Mouse (Mus musculus) left cerebral cortex, postnatal 36 days (tissue): ENCODE results near the gene Mfap5. TPM values are rescaled to one million over a fixed set of nuclear protein-coding genes. Genes with fewer than 3 reads are reported as not detected.
A peak's percentile ranks its signal among the peaks of the same experiment; 100 is the strongest.
"Not testable (repeated sequence)": the region's sequence is repeated elsewhere in the genome, so short reads cannot be mapped to it uniquely, and the experiment has no call there.

ENCODE experiments used
- DNase-seq, 2 experiments: peaks; one replicate each; pipeline ENCODE4 v3.0.0; 2021 to 2022; ENCODE audit warnings: low spot score in 2 of 2, mixed read lengths in 1 of 2
- intact Hi-C: fragments of 180-260 bp; cut with DNase I; formaldehyde crosslinking; loops from one replicate; pipeline ENCODE4 v1.15.1; 2025
- total RNA-seq, 2 experiments: library from RNA; stranded (reverse); gene quantifications; 2 replicates each; pipeline ENCODE4 v1.2.3; 2021

Mfap5 gene
- total RNA-seq, 2 experiments from 2014 or later: not detected

- intact Hi-C loops: no loop called here
- no peak for DNase-seq
Measured at GRCm38 (mm10) chr6:122554102-122554501, 48.5 kb downstream of the Mfap5 start.

DNA sequence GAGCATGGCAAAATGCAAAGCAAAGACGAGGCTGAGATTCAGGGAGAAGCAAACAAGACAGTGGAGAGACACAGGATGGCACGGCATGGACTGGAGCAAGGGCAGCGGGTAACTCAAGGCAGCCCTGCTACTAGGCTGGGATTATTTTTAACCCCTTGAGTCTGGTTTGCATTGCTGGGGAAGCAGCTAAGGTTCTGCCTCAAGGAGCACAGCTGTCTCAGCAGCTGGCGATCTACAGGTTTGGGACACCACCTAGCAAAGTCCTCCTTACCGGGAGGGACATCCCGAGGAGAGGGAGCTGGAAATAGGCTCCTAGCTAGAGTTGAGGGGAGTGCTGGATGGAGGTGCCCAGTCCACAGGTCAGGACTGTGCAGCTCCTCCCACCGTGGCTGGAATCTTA lies 49.6 kb downstream of the Mfap5 start:
- no peak for DNase-seq
- intact Hi-C loops: no loop called here

- intact Hi-C loops: no loop called here
- peak; percentile 44 to 67 for DNase-seq
Measured at GRCm38 (mm10) chr6:122556959-122557561, 51.4 kb downstream of the Mfap5 start.

- intact Hi-C loops: loop anchor here (5.0 kb wide), 2 partner anchors 63 to 158 kb away; partner anchors contain the start of gene Rimklb
- peak; percentile 47 to 72 for DNase-seq
Measured at GRCm38 (mm10) chr6:122560427-122560826, 54.8 kb downstream of the Mfap5 start.

DNA sequence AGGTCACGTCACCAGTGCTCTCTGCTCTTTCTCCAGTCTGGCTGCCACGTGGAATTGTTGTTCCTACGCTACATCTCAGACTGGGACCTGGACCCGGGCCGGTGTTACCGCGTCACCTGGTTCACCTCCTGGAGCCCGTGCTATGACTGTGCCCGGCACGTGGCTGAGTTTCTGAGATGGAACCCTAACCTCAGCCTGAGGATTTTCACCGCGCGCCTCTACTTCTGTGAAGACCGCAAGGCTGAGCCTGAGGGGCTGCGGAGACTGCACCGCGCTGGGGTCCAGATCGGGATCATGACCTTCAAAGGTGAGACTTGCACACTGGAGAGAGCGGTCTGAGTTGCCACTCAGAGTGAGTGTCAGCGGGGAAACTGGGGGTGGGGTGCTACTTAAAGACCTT lies 55.4 kb downstream of the Mfap5 start:
- DNase-seq: no peak
- intact Hi-C loops: loop anchor here (5.0 kb wide), 2 partner anchors 64 to 159 kb away; partner anchors contain the start of gene Rimklb

- DNase-seq: peak; percentile 33 to 65
- intact Hi-C loops: loop anchor here (5.0 kb wide), 2 partner anchors 65 to 160 kb away; partner anchors contain the start of gene Rimklb
Measured at GRCm38 (mm10) chr6:122562463-122562862, 56.8 kb downstream of the Mfap5 start.

DNA sequence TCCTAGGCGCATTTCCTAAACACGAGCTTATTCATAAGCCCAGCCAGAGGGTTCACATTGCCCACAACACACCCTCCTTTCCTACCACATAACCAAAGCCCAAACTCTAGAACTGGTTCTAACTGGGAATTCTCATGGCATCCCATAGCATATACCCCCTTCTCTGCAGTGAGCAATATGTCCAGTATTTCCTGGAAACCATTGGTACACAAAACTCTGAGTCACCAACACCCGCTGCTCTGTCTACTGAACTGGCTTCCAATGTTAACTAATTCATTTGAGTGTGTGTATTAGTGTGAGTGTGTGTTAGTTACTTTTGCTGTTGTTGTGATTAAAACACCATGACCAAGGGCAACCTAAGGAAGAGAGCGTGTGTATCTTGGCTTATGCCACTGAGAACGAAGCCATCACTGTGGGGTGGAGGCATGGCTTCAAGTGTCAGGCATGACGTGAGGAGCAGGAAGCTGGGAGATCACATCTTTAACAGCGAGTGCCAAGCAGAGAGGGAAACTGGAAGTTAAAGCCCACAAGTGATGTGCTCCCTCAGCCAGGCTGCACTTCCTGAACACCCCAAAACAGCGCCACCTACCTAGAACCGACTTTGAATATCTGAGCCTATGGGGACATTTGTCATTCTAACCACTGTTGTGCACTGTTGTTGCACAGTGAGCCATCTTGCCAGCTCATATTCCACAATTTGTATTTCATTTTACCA lies 59.6 kb downstream of the Mfap5 start:
- no peak for DNase-seq
- intact Hi-C loops: no loop called here

DNA sequence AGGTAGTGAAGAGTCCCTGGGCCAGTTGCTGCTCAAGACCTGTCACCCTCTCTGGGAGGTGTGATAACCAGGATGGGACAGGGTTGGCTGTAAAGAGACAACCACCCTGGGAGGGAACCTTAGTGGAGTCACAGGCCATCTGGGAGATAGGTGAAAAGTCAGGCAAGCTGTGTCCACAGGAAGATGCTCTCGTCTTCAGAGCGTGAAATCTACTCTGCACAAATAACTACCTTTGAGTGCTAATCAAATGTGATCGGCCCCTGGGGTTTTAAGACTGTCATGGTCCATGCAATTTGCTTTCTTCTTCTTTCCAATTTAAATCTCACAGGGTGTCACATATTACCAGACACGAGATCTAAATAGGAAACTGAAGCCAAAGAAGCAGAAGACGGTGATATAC lies 63.5 kb downstream of the Mfap5 start:
- no peak for DNase-seq
- intact Hi-C loops: no loop called here

GRCm38 (mm10) chr6:122569762-122570161 lies 64.1 kb downstream of the Mfap5 start:
- intact Hi-C loops: no loop called here
- DNase-seq: no peak

GRCm38 (mm10) chr6:122570695-122571616 lies 65.3 kb downstream of the Mfap5 start:
- intact Hi-C loops: no loop called here
- DNase-seq: no peak

DNA sequence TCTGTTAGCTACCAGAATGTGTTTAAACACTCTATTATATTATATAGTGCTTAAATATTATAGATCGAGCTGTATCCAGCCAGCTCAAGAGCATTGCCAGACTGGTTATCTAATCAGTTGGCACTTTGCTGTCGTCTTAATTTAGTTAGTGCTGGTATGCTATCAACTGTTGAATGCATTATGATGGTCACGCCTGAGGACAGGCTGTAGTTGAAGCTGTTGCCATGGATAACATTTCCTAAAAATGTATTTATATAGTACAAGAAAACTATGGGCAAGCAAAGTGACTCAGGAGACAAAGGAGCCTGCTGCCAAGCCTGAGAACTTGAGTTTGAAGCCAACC lies 65.9 kb downstream of the Mfap5 start:
- no peak for DNase-seq
- intact Hi-C loops: no loop called here

DNA sequence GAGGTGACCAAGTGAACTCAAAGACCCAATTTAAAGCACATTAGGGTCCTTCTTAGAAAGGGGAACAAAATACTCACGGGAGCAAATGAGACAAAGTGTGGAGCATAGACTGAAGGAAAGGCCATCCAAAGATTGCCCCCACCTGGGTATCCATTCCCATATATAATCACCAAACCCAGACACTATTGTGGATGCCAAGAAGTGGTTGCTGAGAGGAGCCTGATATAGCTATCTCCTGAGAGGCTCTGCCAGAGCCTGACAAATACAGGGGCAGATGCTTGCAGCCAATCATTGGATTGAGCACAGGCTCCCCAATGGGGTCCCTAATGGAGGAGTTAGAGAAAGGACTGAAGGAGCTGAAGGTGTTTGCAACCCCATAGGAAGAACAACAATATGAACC lies 69.4 kb downstream of the Mfap5 start:
- intact Hi-C loops, DNase-seq: not testable (repeated sequence)

DNA sequence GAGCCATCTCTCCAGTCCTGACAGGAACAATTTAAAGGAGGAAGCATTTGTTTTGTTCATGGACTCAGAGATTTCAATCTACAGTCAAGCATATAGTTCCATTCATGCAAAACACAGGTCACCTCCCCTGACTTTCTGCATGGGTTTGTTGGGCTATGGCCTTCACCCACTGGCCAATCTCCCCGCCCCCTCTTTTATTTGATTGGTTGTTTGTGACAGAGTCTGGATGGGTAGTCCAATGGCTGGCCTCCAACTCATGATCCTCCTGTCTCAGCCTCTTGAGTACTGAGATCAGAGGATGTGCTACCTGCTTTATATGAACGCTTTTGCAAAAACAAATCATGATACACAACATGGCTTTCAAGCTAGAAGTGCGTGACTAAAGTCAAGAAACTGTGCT lies 71.4 kb downstream of the Mfap5 start:
- DNase-seq: no peak
- intact Hi-C loops: no loop called here

Other genes with a start within 250 kb of the Mfap5 start
- under 1 TPM in 1 of 2 experiments, not detected in 1; 0.30 TPM for gene Klrg1, start 223.0 kb upstream of the Mfap5 start, total RNA-seq
- 10 to 100 TPM; 67.7 to 69.8 TPM for gene M6pr, start 197.1 kb upstream of the Mfap5 start, total RNA-seq
- 10 to 100 TPM; 60.1 to 62.5 TPM for gene Phc1, start 165.3 kb upstream of the Mfap5 start, total RNA-seq
- gene Rimklb, start 7.1 kb upstream of the Mfap5 start, total RNA-seq: 10 to 100 TPM; 73.0 to 92.4 TPM
- gene Aicda, start 48.0 kb downstream of the Mfap5 start, total RNA-seq: not detected
- 1 to 10 TPM in 1 of 2 experiments, under 1 TPM in 1; 0.79 to 2.3 TPM for gene Apobec1, start 96.6 kb downstream of the Mfap5 start, total RNA-seq
- gene Gdf3, start 104.2 kb downstream of the Mfap5 start, total RNA-seq: not detected
- not detected for gene Dppa3, start 120.6 kb downstream of the Mfap5 start, total RNA-seq
- gene Nanog, start 201.6 kb downstream of the Mfap5 start, total RNA-seq: not detected